ENCODE assay signal across 33 mouse cellular contexts in the genomic region with DNA sequence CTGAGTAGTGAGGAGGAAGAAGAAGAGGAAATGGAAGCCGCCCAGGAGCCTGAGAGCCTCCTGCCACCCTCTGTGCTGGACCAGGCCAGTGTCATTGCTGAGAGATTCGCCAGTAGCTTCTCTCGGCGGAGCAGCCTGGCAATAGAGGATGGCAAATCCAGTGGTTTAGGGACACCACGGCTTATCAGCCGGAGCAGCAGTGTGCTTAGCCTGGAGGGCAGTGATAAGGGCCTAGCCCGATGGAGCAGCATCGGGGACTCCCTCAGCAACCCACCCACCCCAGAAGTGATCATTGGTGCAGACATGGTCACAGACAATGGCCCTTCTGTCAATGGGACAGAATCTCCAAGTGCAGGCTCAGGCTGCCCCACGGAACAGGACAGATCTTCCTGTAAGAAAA. TPM values are rescaled to one million over a fixed set of nuclear protein-coding genes. Genes with fewer than 3 reads are reported as not detected.
DNase-seq lines count a peak whose midpoint lies in the region; ATAC-seq and TF ChIP-seq lines count a peak whose summit lies in the region.
"Had no signal": no experiment of that assay in that cellular context is flagged by ENCODE, and none has a peak within 500 bp of the region (broad histone marks: within the 10 kb centered on the region; RNA-seq: fewer than 3 reads in every experiment).

No protein-coding gene starts in this region.

- no peak for TF ChIP-seq CTCF in liver, postnatal 0 days (IDR thresholded peaks at IDR 0.05; ENCODE audit: low read depth)

- no peak overlapping the region for H3K27ac ChIP-seq in liver, embryonic 12.5 days
- H3K27ac ChIP-seq in liver, postnatal 0 days (ENCODE audit: low read depth): no peak overlapping the region
- H3K27ac ChIP-seq in hindbrain, embryonic 11.5 days (ENCODE audit: low read depth, low read length): no peak overlapping the region
- no peak overlapping the region for H3K27ac ChIP-seq in forebrain, embryonic 13.5 days
- no peak overlapping the region for H3K27ac ChIP-seq in hindbrain, embryonic 13.5 days
- H3K27ac ChIP-seq: embryonic facial prominence, embryonic 10.5 days; embryonic facial prominence, embryonic 15.5 days; forebrain, embryonic 15.5 days; gastrocnemius, adult 2 months; heart, adult 2 months; hindbrain, embryonic 15.5 days; limb, embryonic 13.5 days; macrophage; midbrain, embryonic 12.5 days; neural tube, embryonic 13.5 days; stomach, embryonic 15.5 days had no signal

- 20% methylated on average over 9 of the region's 9 CpGs for WGBS in liver, embryonic 12.5 days (ENCODE audit: insufficient replicate concordance)
- 56% methylated on average over 9 of the region's 9 CpGs for WGBS in liver, postnatal 0 days (ENCODE audit: insufficient replicate concordance)
- WGBS in hindbrain, embryonic 11.5 days: 96% methylated on average over 9 of the region's 9 CpGs
- 93% methylated on average over 9 of the region's 9 CpGs for WGBS in forebrain, embryonic 13.5 days
- 88% methylated on average over 9 of the region's 9 CpGs for WGBS in hindbrain, embryonic 13.5 days

- peak overlapping the region; percentile 32 for H3K4me2 ChIP-seq in liver, embryonic 12.5 days
- H3K4me2 ChIP-seq in liver, postnatal 0 days (ENCODE audit: low read depth, low read length): no peak overlapping the region
- no peak overlapping the region for H3K4me2 ChIP-seq in hindbrain, embryonic 11.5 days (replicated peaks; ENCODE audit: low read depth, low read length)
- H3K4me2 ChIP-seq in forebrain, embryonic 13.5 days: no peak overlapping the region
- no peak overlapping the region for H3K4me2 ChIP-seq in hindbrain, embryonic 13.5 days
- H3K4me2 ChIP-seq: embryonic facial prominence, embryonic 15.5 days; forebrain, embryonic 15.5 days; heart, embryonic 12.5 days; hindbrain, embryonic 15.5 days; limb, embryonic 13.5 days; midbrain, embryonic 12.5 days; neural tube, embryonic 13.5 days; stomach, embryonic 15.5 days had no signal

- TF ChIP-seq EP300 in liver, postnatal 0 days (IDR thresholded peaks at IDR 0.05; ENCODE audit: low read depth): no peak

- no peak overlapping the region for H3K4me3 ChIP-seq in liver, embryonic 12.5 days
- no peak overlapping the region for H3K4me3 ChIP-seq in liver, postnatal 0 days (ENCODE audit: low read depth, low read length)
- no peak overlapping the region for H3K4me3 ChIP-seq in hindbrain, embryonic 11.5 days (ENCODE audit: low read depth, low read length)
- no peak overlapping the region for H3K4me3 ChIP-seq in forebrain, embryonic 13.5 days
- no peak overlapping the region for H3K4me3 ChIP-seq in hindbrain, embryonic 13.5 days
- H3K4me3 ChIP-seq: embryonic facial prominence, embryonic 10.5 days; embryonic facial prominence, embryonic 15.5 days; forebrain, embryonic 15.5 days; gastrocnemius, adult 2 months; heart, adult 2 months; heart, embryonic 12.5 days; hindbrain, embryonic 15.5 days; limb, embryonic 13.5 days; midbrain, embryonic 12.5 days; neural tube, embryonic 13.5 days; stomach, embryonic 15.5 days had no signal

- no peak overlapping the region for H3K9ac ChIP-seq in liver, embryonic 12.5 days
- H3K9ac ChIP-seq in liver, postnatal 0 days (replicated peaks): no peak overlapping the region
- H3K9ac ChIP-seq in hindbrain, embryonic 11.5 days (ENCODE audit: low read depth, low read length): no peak overlapping the region
- no peak overlapping the region for H3K9ac ChIP-seq in forebrain, embryonic 13.5 days
- no peak overlapping the region for H3K9ac ChIP-seq in hindbrain, embryonic 13.5 days
- H3K9ac ChIP-seq: embryonic facial prominence, embryonic 15.5 days; forebrain, embryonic 15.5 days; heart, embryonic 12.5 days; hindbrain, embryonic 15.5 days; limb, embryonic 13.5 days; midbrain, embryonic 12.5 days; neural tube, embryonic 13.5 days; stomach, embryonic 15.5 days had no signal

- peak; percentile 67 for DNase-seq in MEL-GATA-1-ER (ENCODE audit: extremely low read depth, low read depth)
- DNase-seq in liver, postnatal 0 days: no peak
- no peak for DNase-seq in hindbrain, embryonic 11.5 days (ENCODE audit: low spot score)
- DNase-seq in layer of hippocampus, postnatal 36 days: no peak
- DNase-seq: adrenal gland, adult 2 months; B cell, adult 2 months; cerebellum, adult 11 months; cerebellum, postnatal 10 days; gastrocnemius, adult 2 months; heart, adult 2 months; heart, postnatal 4 days; kidney, adult 11 months; kidney, postnatal 14 days; lung, adult 2 months; lung, postnatal 10 days; right cerebral cortex, postnatal 14 days; thymus, postnatal 14 days had no signal

- peaks cover 35% of the 10 kb centered on the region for H3K36me3 ChIP-seq in liver, embryonic 12.5 days
- peaks cover 61% of the 10 kb centered on the region for H3K36me3 ChIP-seq in liver, postnatal 0 days (replicated peaks; ENCODE audit: insufficient read depth, low read length)
- H3K36me3 ChIP-seq in hindbrain, embryonic 11.5 days (ENCODE audit: control insufficient read depth, insufficient read depth, low read length): no peaks in the 10 kb centered on the region
- no peaks in the 10 kb centered on the region for H3K36me3 ChIP-seq in forebrain, embryonic 13.5 days (ENCODE audit: poor library complexity, severe bottlenecking)
- no peaks in the 10 kb centered on the region for H3K36me3 ChIP-seq in hindbrain, embryonic 13.5 days
- H3K36me3 ChIP-seq: forebrain, embryonic 15.5 days; hindbrain, embryonic 15.5 days; midbrain, embryonic 12.5 days had no signal

- H3K27me3 ChIP-seq in liver, embryonic 12.5 days (replicated peaks): peaks cover 31% of the 10 kb centered on the region
- H3K27me3 ChIP-seq in liver, postnatal 0 days (ENCODE audit: insufficient read depth, low read length): no peaks in the 10 kb centered on the region
- H3K27me3 ChIP-seq in hindbrain, embryonic 11.5 days (ENCODE audit: control insufficient read depth, insufficient read depth, low read length): no peaks in the 10 kb centered on the region
- H3K27me3 ChIP-seq in forebrain, embryonic 13.5 days: no peaks in the 10 kb centered on the region
- no peaks in the 10 kb centered on the region for H3K27me3 ChIP-seq in hindbrain, embryonic 13.5 days
- H3K27me3 ChIP-seq: embryonic facial prominence, embryonic 15.5 days; forebrain, embryonic 15.5 days; heart, embryonic 12.5 days; hindbrain, embryonic 15.5 days; limb, embryonic 13.5 days; midbrain, embryonic 12.5 days; neural tube, embryonic 13.5 days; Patski; stomach, embryonic 15.5 days had no signal

- H3K4me1 ChIP-seq in liver, embryonic 12.5 days: peaks cover 30% of the 10 kb centered on the region
- H3K4me1 ChIP-seq in liver, postnatal 0 days (ENCODE audit: insufficient read depth): peaks cover 13% of the 10 kb centered on the region
- H3K4me1 ChIP-seq in hindbrain, embryonic 11.5 days (replicated peaks; ENCODE audit: control insufficient read depth, insufficient read depth, low read length): no peaks in the 10 kb centered on the region
- H3K4me1 ChIP-seq in forebrain, embryonic 13.5 days: no peaks in the 10 kb centered on the region
- 0 out of 2 replicates have a peak, but pooled peaks cover 8% of the 10 kb centered on the region for H3K4me1 ChIP-seq in hindbrain, embryonic 13.5 days (replicated peaks)
- H3K4me1 ChIP-seq: embryonic facial prominence, embryonic 15.5 days; forebrain, embryonic 15.5 days; hindbrain, embryonic 15.5 days; midbrain, embryonic 12.5 days; neural tube, embryonic 13.5 days; stomach, embryonic 15.5 days had no signal

- peak; percentile 49; the same call in 1 of the 2 replicates for ATAC-seq in common myeloid progenitor, adult 5-6 weeks (replicated peaks; ENCODE audit: low read depth, poor library complexity, severe bottlenecking)
- peak; percentile 91 for ATAC-seq in liver, embryonic 12.5 days
- peak; percentile 38 for ATAC-seq in liver, postnatal 0 days
- ATAC-seq in hindbrain, embryonic 11.5 days (ENCODE audit: low FRiP score): no peak
- no peak for ATAC-seq in forebrain, embryonic 13.5 days
- ATAC-seq in hindbrain, embryonic 13.5 days (ENCODE audit: low FRiP score): no peak
- ATAC-seq: forebrain, embryonic 15.5 days; inflammation-experienced regulatory T-cells, adult 6 months; Patski had no signal

- H3K9me3 ChIP-seq in liver, embryonic 12.5 days (replicated peaks): no peaks in the 10 kb centered on the region
- no peaks in the 10 kb centered on the region for H3K9me3 ChIP-seq in liver, postnatal 0 days (ENCODE audit: low read length)
- H3K9me3 ChIP-seq in hindbrain, embryonic 11.5 days (ENCODE audit: control insufficient read depth, low read length): no peaks in the 10 kb centered on the region
- H3K9me3 ChIP-seq in forebrain, embryonic 13.5 days (replicated peaks): no peaks in the 10 kb centered on the region
- no peaks in the 10 kb centered on the region for H3K9me3 ChIP-seq in hindbrain, embryonic 13.5 days
- H3K9me3 ChIP-seq: embryonic facial prominence, embryonic 10.5 days; embryonic facial prominence, embryonic 15.5 days; forebrain, embryonic 15.5 days; heart, embryonic 12.5 days; hindbrain, embryonic 15.5 days; limb, embryonic 13.5 days; midbrain, embryonic 12.5 days; neural tube, embryonic 13.5 days; stomach, embryonic 15.5 days had no signal

RNA-seq across cellular contexts. Expression of gene Plekhg3, which starts 45.4 kb away (rescaled TPM):
- total RNA-seq in common myeloid progenitor, adult 5-6 weeks (2017): 5.2 and 7.4 TPM in 2 replicates
- polyA plus RNA-seq in liver, embryonic 12.5 days (2016; fragmentation: Nextera tagmentation; extraction: Ambion mirVana): 3.2 and 3.3 TPM in 2 replicates
- polyA plus RNA-seq in liver, postnatal 0 days (2015; fragmentation: Nextera tagmentation; extraction: Ambion mirVana): 3.3 and 3.7 TPM in 2 replicates
- polyA plus RNA-seq in hindbrain, embryonic 11.5 days (2014; fragmentation: Nextera tagmentation; extraction: Ambion mirVana): 1.9 and 2.1 TPM in 2 replicates
- 0.63 and 0.97 TPM in 2 replicates for polyA plus RNA-seq in forebrain, embryonic 13.5 days (2015; fragmentation: Nextera tagmentation; extraction: Ambion mirVana)
- polyA plus RNA-seq in hindbrain, embryonic 13.5 days (2015; fragmentation: Nextera tagmentation; extraction: Ambion mirVana): 1.6 and 2.1 TPM in 2 replicates
- 10 to 100 TPM; 22.9 to 23.2 TPM for total RNA-seq in layer of hippocampus, postnatal 36 days (2021)

Comparison
In these comparisons a context has a peak if more than half of its experiments do, and no peak if none do; other contexts are left out.
1. ATAC-seq: peak in common myeloid progenitor, adult 5-6 weeks (single experiment), liver, embryonic 12.5 days (single experiment) and liver, postnatal 0 days (single experiment); none in hindbrain, embryonic 11.5 days (single experiment), forebrain, embryonic 13.5 days (single experiment) and hindbrain, embryonic 13.5 days (single experiment).